Mouse (Mus musculus) liver, embryonic 13.5 days (tissue): ENCODE results near the gene Plxna4. TPM values are rescaled to one million over a fixed set of nuclear protein-coding genes. Genes with fewer than 3 reads are reported as not detected.

Experiments
- ATAC-seq: fragments of 200-750 bp; cut with Nextera tagmentation; 2 replicates; pipeline ENCODE4 v1.8.0; 2017; ENCODE audit warnings: low read depth, mild to moderate bottlenecking, moderate number of reproducible peaks, moderate library complexity
- DNase-seq: peaks from one replicate; pipeline ENCODE4 v3.0.0; 2022
- H3K27ac ChIP-seq: fragments of 300-500 bp; sonication (generic); 2 replicates; pipeline ENCODE4 v1.5.1; 2015; ENCODE audit warnings: moderate library complexity, mild to moderate bottlenecking, inconsistent platforms
- H3K27me3 ChIP-seq: fragments of 300-500 bp; sonication (generic); 2 replicates; pipeline ENCODE4 v1.6.1; 2015; ENCODE audit warnings: mild to moderate bottlenecking, inconsistent platforms
- H3K36me3 ChIP-seq: fragments of 300-500 bp; sonication (generic); 2 replicates; pipeline ENCODE4 v1.6.1; 2015; ENCODE audit warnings: mild to moderate bottlenecking, inconsistent platforms
- H3K4me1 ChIP-seq: fragments of 300-500 bp; sonication (generic); replicated peaks from 2 replicates; pipeline ENCODE4 v1.6.1; 2015; ENCODE audit warnings: inconsistent platforms
- H3K4me2 ChIP-seq: fragments of 300-500 bp; sonication (generic); 2 replicates; pipeline ENCODE4 v1.6.1; 2015; ENCODE audit warnings: inconsistent platforms, mild to moderate bottlenecking, moderate library complexity
- H3K4me3 ChIP-seq: fragments of 300-500 bp; sonication (generic); replicated peaks from 2 replicates; pipeline ENCODE4 v1.5.1; 2015; ENCODE audit warnings: mild to moderate bottlenecking, inconsistent platforms
- H3K9ac ChIP-seq: fragments of 300-500 bp; sonication (generic); 2 replicates; pipeline ENCODE4 v1.6.1; 2015; ENCODE audit warnings: mild to moderate bottlenecking, inconsistent platforms
- H3K9me3 ChIP-seq: fragments of 300-500 bp; sonication (generic); replicated peaks from 2 replicates; pipeline ENCODE4 v1.6.1; 2016; ENCODE audit warnings: inconsistent platforms
- WGBS: fragments of 180-500 bp; shearing (Covaris S2); methylation state at CpG from one replicate; pipeline ENCODE4 v1.1.7; 2015; ENCODE audit not compliant: insufficient replicate concordance; 5-methylcytosine and 5-hydroxymethylcytosine counted together
- polyA plus RNA-seq: library from polyadenylated mRNA; unstranded; fragments of >200 nt; fragmentation: Nextera tagmentation; extraction: Ambion mirVana; gene quantifications from 2 replicates; pipeline ENCODE4 v1.2.1, GENCODE M21; 2015

Gene Plxna4
- polyA plus RNA-seq, 1 experiment from 2014 or later, result 0.24 TPM

DNA sequence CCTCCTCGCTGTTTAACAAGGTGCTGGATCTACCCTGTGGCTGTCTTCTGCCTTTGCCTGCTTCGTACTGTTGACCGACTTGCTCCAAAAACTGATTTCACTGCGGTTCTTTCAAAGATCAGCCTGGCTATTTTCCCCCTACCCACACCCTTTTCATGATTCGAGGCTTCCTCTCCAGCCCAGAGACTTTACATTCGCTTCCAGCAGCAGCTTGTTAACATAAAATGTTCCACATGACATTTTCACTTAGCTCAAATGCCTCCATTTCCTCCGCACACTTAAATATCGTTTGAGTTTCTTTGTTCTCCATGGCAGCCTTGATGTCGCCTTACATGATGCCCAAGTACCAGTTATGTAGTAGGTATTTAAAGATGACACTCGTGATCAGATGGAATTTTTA, 336.3 kb downstream of the Plxna4 start:
- Histone ChIP-seq H3K27me3 (no peaks in the 10 kb centered on the region), H3K4me1 (no peaks in the 10 kb centered on the region), H3K36me3 (no peaks in the 10 kb centered on the region), H3K9ac (no peak overlapping the region), H3K4me3 (no peak overlapping the region), H3K9me3 (no peaks in the 10 kb centered on the region), H3K4me2 (no peak overlapping the region), H3K27ac (no peak overlapping the region)
- 70% methylated on average over 10 of the region's 10 CpGs for WGBS
- DNase-seq, result no peak
- no peak for ATAC-seq

DNA sequence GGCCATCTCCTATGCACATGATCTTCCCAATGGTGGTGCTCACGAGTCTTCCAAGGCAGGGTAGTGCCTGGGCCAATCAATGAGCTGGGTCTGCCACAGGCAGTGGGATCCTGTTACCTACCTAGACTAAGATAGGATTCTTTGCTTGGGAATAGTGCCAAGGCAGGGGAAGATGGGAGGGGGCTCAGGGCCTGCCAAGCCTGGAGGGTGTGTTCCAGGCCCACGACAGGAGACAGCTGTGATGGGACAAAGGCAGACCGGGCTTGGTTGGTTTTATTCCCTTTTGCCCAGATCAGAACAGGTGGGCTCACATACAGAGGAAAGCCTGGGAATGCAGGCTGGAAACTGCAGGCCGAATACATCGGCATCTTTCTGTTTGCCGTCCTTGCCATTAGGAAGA, 342.0 kb downstream of the Plxna4 start:
- H3K4me1 ChIP-seq, result no peaks in the 10 kb centered on the region
- H3K4me2 ChIP-seq, result no peak overlapping the region

DNA sequence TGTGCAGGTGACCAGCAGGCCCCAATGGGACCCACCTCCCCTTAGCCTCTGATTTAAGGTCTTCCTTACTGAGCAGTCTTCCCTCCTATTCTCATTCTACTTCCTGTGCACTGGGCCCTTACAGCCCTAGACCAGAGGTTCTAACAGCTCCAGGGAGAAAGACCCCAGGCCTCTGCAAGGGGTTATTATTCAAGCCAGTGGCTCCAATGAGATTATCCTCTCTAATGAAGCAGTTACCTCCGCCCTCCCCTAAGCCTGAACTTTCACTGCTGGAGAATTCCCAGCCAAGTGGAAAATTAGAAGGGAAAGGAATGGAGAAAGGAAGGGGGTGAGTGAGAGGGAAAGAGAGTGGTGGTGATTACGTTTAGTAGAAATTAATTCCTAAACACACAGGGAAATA, 345.0 kb downstream of the Plxna4 start:
- no peak overlapping the region for H3K9ac ChIP-seq
- no peaks in the 10 kb centered on the region for H3K27me3 ChIP-seq
- H3K4me2 ChIP-seq, result no peak overlapping the region
- ATAC-seq, result no peak
- no peaks in the 10 kb centered on the region for H3K4me1 ChIP-seq
- H3K27ac ChIP-seq, result no peak overlapping the region
- WGBS, result 49% methylated on average over 2 of the region's 2 CpGs
- no peaks in the 10 kb centered on the region for H3K9me3 ChIP-seq
- H3K36me3 ChIP-seq, result no peaks in the 10 kb centered on the region
- no peak overlapping the region for H3K4me3 ChIP-seq
- no peak for DNase-seq

More for the DNA sequence above, 342.0 kb downstream of the Plxna4 start:
- Histone ChIP-seq H3K9me3 (no peaks in the 10 kb centered on the region), H3K36me3 (no peaks in the 10 kb centered on the region), H3K27me3 (no peaks in the 10 kb centered on the region), H3K9ac (no peak overlapping the region), H3K27ac (no peak overlapping the region), H3K4me3 (no peak overlapping the region)
- ATAC-seq (no peak), DNase-seq (no peak)
- 59% methylated on average over 6 of the region's 6 CpGs for WGBS

DNA sequence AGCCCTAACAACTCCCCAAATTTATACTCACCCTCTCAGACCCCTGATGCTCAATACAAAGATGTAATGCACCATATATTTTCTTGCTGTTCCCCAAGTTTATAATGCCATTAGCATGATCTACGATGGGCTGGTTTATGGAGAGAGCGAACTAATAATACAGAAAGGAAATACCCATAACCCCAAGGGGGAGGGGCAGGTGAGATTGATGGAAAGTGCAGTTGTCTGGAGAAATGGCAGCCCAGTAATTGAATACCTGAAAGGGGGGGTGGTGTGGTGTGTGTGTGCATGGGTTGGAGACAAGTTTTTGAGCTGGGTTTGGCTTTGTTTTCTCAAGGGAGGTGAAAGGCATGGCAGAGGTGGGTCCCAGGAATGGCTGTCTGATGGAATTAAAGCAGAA, 356.6 kb downstream of the Plxna4 start:
- ATAC-seq (no peak), DNase-seq (no peak)
- Histone ChIP-seq H3K4me3 (no peak overlapping the region), H3K27me3 (no peaks in the 10 kb centered on the region), H3K27ac (no peak overlapping the region), H3K9ac (no peak overlapping the region), H3K4me2 (no peak overlapping the region), H3K4me1 (no peaks in the 10 kb centered on the region), H3K36me3 (no peaks in the 10 kb centered on the region), H3K9me3 (no peaks in the 10 kb centered on the region)
- WGBS, result 60% methylated on average over 2 of the region's 2 CpGs

DNA sequence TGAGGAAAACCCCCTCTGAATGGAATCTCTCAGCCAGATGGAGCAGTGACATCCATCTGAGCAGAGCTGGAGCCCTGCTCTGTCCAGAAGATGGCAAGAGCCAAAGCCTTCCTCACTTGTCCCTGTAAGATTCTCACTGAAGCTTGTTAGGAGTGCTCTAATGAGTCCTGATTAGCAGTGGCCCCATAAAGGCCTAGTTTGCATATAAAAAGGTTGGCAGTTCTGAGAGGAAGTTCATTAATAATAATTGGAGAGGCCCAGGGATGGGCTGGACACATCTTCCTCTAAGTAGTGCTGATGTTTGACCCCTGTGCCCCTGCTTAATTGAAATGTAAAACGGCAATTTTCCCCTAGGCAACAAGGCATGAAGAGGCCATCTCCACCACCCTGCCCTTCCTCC, 361.4 kb downstream of the Plxna4 start:
- DNase-seq (no peak), ATAC-seq (no peak)
- Histone ChIP-seq H3K4me3 (no peak overlapping the region), H3K27me3 (no peaks in the 10 kb centered on the region), H3K4me2 (no peak overlapping the region), H3K36me3 (no peaks in the 10 kb centered on the region), H3K9me3 (no peaks in the 10 kb centered on the region), H3K27ac (no peak overlapping the region), H3K4me1 (no peaks in the 10 kb centered on the region), H3K9ac (no peak overlapping the region)
- 43% methylated on average over 1 of the region's 1 CpGs for WGBS

DNA sequence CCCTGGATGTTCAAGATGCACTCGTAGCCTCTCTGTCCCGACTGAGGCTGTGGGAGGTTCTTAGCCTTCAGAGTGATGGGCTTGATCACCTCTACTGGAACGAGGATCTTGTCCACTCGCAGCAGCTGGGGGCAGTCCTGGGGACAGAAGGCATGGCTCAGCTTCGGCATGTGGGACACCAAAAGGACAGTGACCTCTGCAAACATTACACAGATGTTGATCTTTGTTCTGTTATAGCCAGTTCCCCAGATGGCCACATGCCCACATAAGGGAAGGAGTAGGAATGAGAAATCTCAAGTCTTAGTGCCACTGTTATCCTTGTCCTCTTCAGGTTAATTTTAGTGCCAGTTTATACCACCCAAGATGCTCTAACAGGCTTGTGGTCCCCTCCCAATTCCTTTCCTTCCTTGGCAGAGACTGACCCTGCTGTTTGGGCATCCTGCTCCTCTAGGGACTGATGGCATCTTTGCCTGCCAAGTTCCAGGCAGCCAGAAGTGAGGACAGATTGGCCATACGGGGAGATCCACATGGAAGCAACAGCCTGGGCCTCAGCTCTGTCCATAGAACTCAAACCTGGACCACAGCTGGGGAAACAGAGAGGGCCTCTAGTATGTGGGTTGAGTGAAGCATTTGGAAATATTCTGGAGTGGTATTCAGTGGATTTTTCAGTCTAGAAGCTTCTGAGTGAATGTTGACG, 363.8 kb downstream of the Plxna4 start:
- 57% methylated on average over 7 of the region's 7 CpGs for WGBS
- Histone ChIP-seq H3K9ac (no peak overlapping the region), H3K27me3 (no peaks in the 10 kb centered on the region), H3K4me2 (no peak overlapping the region), H3K27ac (no peak overlapping the region), H3K9me3 (no peaks in the 10 kb centered on the region), H3K4me3 (no peak overlapping the region), H3K4me1 (no peaks in the 10 kb centered on the region), H3K36me3 (no peaks in the 10 kb centered on the region)
- ATAC-seq (no peak), DNase-seq (no peak)

DNA sequence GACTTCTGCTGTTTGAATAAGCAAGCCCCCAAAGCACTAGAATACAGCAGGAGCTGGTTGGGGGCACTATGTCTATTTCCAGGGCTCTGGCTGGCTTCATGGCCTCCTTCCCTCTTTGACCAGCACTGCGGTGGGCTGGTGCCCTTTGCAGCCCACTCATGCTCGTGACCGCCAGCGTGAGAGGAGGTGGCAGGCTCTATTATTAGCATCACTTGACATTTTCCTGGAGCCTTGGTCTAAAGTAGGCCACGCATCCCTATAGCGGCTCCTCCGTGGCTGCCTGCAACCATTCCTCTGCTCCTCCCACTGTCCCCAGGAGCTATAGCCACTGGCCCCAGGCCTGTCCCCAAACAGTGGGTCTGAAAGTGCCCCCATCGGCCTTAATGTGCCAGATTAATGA, 367.2 kb downstream of the Plxna4 start:
- no peak overlapping the region for H3K4me3 ChIP-seq
- no peak for ATAC-seq
- 69% methylated on average over 8 of the region's 8 CpGs for WGBS

DNA sequence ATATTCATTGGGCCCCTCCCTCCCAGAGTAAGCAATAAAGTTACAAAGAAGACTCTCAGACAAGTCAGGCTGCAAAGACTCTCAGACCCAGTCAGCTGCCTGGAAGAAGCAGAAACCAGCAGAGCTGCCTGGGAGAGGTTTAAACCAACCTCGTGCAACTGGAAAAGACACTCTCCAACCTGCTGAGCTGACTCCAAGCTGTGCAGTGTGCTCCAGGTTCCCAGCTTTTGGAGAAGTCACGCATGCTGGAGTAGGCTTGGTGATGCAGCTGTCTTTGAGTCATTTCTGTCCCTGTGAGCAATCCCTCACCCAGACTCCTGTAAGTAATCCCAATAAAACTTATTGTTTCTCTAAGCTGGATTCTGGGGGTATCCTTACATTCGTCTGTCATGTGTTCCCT, 369.4 kb downstream of the Plxna4 start:
- no peaks in the 10 kb centered on the region for H3K27me3 ChIP-seq
- no peaks in the 10 kb centered on the region for H3K36me3 ChIP-seq
- no peaks in the 10 kb centered on the region for H3K9me3 ChIP-seq
- ATAC-seq (no peak), DNase-seq (no peak)
- H3K27ac ChIP-seq, result no peak overlapping the region
- H3K9ac ChIP-seq, result no peak overlapping the region
- H3K4me1 ChIP-seq, result no peaks in the 10 kb centered on the region
- H3K4me3 ChIP-seq, result no peak overlapping the region
- 55% methylated on average over 3 of the region's 3 CpGs for WGBS
- H3K4me2 ChIP-seq, result no peak overlapping the region

More for the DNA sequence above, 367.2 kb downstream of the Plxna4 start:
- no peak overlapping the region for H3K4me2 ChIP-seq
- H3K27me3 ChIP-seq, result no peaks in the 10 kb centered on the region
- H3K27ac ChIP-seq, result no peak overlapping the region
- no peaks in the 10 kb centered on the region for H3K4me1 ChIP-seq
- no peak overlapping the region for H3K9ac ChIP-seq
- H3K9me3 ChIP-seq, result no peaks in the 10 kb centered on the region
- no peak for DNase-seq
- H3K36me3 ChIP-seq, result no peaks in the 10 kb centered on the region

DNA sequence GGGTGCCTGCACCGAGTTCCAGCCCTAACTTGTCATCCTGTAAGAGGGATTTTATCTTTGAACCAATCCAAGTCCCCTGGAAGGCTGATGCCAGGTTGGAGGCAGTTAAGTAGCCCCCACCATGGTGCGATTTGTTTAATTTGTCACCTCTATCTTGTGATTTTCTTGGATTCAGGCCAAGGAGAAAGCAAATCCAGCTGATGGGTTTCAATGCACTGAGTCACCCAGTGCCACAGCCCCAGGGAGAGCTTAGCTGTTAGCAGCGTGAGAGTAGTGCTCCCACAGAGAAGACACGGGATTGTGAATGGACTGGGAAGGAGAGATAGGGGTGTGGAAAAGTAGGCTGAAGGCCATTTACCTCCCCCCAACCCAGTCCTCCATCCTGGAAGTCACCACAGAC, 375.6 kb downstream of the Plxna4 start:
- H3K9ac ChIP-seq, result no peak overlapping the region
- no peaks in the 10 kb centered on the region for H3K9me3 ChIP-seq
- H3K4me2 ChIP-seq, result no peak overlapping the region
- ATAC-seq, result no peak
- no peaks in the 10 kb centered on the region for H3K27me3 ChIP-seq
- no peaks in the 10 kb centered on the region for H3K4me1 ChIP-seq
- DNase-seq, result no peak
- no peak overlapping the region for H3K27ac ChIP-seq
- H3K36me3 ChIP-seq, result no peaks in the 10 kb centered on the region
- H3K4me3 ChIP-seq, result no peak overlapping the region
- WGBS, result 48% methylated on average over 4 of the region's 4 CpGs

DNA sequence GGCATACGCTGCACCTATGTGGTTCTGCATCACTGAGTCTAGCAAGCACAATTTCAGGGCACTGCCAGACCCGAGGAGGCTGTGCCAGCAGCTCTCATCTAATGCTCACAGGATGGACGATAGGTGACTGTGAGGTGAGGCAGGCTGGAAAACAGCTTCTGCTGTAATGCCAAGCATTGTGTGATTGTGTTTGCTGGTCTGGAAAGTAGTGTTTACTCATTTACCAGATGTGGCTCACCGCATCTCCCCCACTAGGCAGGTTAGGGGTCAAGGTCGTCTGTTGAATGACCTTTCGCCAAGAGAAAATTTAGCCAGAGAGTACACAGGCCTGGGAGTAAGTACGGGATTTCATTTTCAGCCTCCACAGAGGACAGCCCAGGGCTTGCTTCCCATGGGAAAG, 377.9 kb downstream of the Plxna4 start:
- Histone ChIP-seq H3K4me3 (no peak overlapping the region), H3K27me3 (no peaks in the 10 kb centered on the region), H3K9me3 (no peaks in the 10 kb centered on the region), H3K36me3 (no peaks in the 10 kb centered on the region), H3K4me2 (no peak overlapping the region), H3K4me1 (no peaks in the 10 kb centered on the region), H3K27ac (no peak overlapping the region), H3K9ac (no peak overlapping the region)
- WGBS, result 61% methylated on average over 7 of the region's 7 CpGs
- DNase-seq (no peak), ATAC-seq (no peak)

DNA sequence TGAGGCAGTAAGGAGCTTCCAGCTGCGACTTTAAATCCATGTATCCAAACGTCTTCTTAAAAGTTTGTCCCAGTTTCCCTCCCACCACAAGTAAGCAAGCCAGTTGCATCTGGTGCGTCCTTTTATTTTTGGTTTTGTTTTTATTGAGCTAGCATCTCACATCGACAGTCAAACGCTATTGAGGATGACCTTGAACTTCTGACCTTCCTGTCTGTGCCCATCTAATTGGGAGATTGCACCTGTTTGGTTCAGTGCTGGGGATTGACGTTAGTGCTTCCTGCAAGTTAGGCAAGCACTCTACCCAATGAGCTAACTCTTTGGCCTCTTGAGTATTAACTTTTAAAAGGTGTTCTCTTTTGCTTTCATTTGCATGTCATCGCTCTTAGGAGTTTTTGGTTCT, 379.0 kb downstream of the Plxna4 start:
- Histone ChIP-seq H3K4me3 (no peak overlapping the region), H3K4me1 (no peaks in the 10 kb centered on the region), H3K36me3 (no peaks in the 10 kb centered on the region), H3K4me2 (no peak overlapping the region), H3K9ac (no peak overlapping the region), H3K9me3 (no peaks in the 10 kb centered on the region), H3K27ac (no peak overlapping the region), H3K27me3 (no peaks in the 10 kb centered on the region)
- ATAC-seq (no peak), DNase-seq (no peak)
- WGBS, result 62% methylated on average over 7 of the region's 7 CpGs

DNA sequence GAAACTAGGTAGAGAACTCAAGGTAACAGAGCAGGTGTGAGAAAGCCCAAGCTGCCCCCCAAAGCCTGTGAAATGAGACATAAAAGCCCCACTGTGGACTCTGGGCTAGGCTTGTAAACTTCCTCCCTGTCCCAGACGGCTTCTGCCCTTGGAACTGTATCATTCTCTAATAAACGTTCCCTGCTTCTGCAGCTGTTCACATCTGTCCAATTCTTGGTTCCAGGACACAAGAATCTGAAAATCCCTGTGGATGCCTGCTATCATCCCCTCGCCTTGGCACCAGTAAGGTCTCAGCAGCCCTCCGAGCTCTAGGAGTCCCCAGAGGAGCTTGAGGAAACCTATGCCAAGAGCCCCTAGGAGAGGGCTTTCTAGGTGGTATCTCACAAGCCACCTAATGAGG, 383.7 kb downstream of the Plxna4 start:
- ATAC-seq (no peak), DNase-seq (no peak)
- Histone ChIP-seq H3K4me2 (no peak overlapping the region), H3K4me1 (no peaks in the 10 kb centered on the region), H3K27ac (no peak overlapping the region), H3K9ac (no peak overlapping the region), H3K4me3 (no peak overlapping the region), H3K36me3 (no peaks in the 10 kb centered on the region), H3K9me3 (no peaks in the 10 kb centered on the region), H3K27me3 (no peaks in the 10 kb centered on the region)
- 49% methylated on average over 4 of the region's 4 CpGs for WGBS
